Mouse (Mus musculus): Measurements from ENCODE around the gene Gm10842.
"Not testable (repeated sequence)": the region's sequence is repeated elsewhere in the genome, so short reads cannot be mapped to it uniquely, and the experiment has no call there.

The Gm10842 gene

GRCm38 (mm10) chr11:105146593-105146992 is at the start of gene Gm10842:
TSS of gene Gm10842 (plus strand) at chr11:105146893.
- no peak for DNase-seq (ENCODE audit: low read depth in 1 of 2, low spot score in 2 of 2)

GRCm38 (mm10) chr11:105112448-105112847 is 34.2 kb upstream of the Gm10842 start:
- DNase-seq (ENCODE audit: low read depth in 1 of 2, low spot score in 2 of 2), result not testable (repeated sequence)

GRCm38 (mm10) chr11:105117814-105118213 is 28.9 kb upstream of the Gm10842 start:
- DNase-seq (ENCODE audit: low read depth in 1 of 2, low spot score in 2 of 2), result no peak

- no peak for DNase-seq (ENCODE audit: low read depth in 1 of 2, low spot score in 2 of 2)
Observed at GRCm38 (mm10) chr11:105120551-105121061, 26.1 kb upstream of the Gm10842 start.

GRCm38 (mm10) chr11:105121792-105122191 is 24.9 kb upstream of the Gm10842 start:
- DNase-seq (ENCODE audit: low read depth in 1 of 2, low spot score in 2 of 2), result not testable (repeated sequence)

- no peak for DNase-seq (ENCODE audit: low read depth in 1 of 2, low spot score in 2 of 2)
Observed at GRCm38 (mm10) chr11:105123986-105124385, 22.7 kb upstream of the Gm10842 start.

- DNase-seq (ENCODE audit: low read depth in 1 of 2, low spot score in 2 of 2), result peak; percentile 28 to 59
Observed at GRCm38 (mm10) chr11:105125735-105126519, 20.8 kb upstream of the Gm10842 start, which contains the start of gene Mettl2. TSS of gene Mettl2 (plus strand) at chr11:105126425.

- DNase-seq (ENCODE audit: low read depth in 1 of 2, low spot score in 2 of 2), result no peak
Observed at GRCm38 (mm10) chr11:105126520-105127029, 20.1 kb upstream of the Gm10842 start.

- DNase-seq (ENCODE audit: low read depth in 1 of 2, low spot score in 2 of 2), result no peak
Observed at GRCm38 (mm10) chr11:105135692-105136091, 11.0 kb upstream of the Gm10842 start.

GRCm38 (mm10) chr11:105137255-105137654 is 9.4 kb upstream of the Gm10842 start:
- not testable (repeated sequence) for DNase-seq (ENCODE audit: low read depth in 1 of 2, low spot score in 2 of 2)

- not testable (repeated sequence) for DNase-seq (ENCODE audit: low read depth in 1 of 2, low spot score in 2 of 2)
Observed at GRCm38 (mm10) chr11:105140512-105140911, 6.2 kb upstream of the Gm10842 start.

- DNase-seq (ENCODE audit: low read depth in 1 of 2, low spot score in 2 of 2), result no peak
Observed at GRCm38 (mm10) chr11:105141115-105141514, 5.6 kb upstream of the Gm10842 start.

GRCm38 (mm10) chr11:105143564-105143963 is 3.1 kb upstream of the Gm10842 start:
- no peak for DNase-seq (ENCODE audit: low read depth in 1 of 2, low spot score in 2 of 2)

GRCm38 (mm10) chr11:105144084-105144483 is 2.6 kb upstream of the Gm10842 start:
- no peak for DNase-seq (ENCODE audit: low read depth in 1 of 2, low spot score in 2 of 2)

GRCm38 (mm10) chr11:105144508-105145210 is 2.0 kb upstream of the Gm10842 start:
- DNase-seq (ENCODE audit: low read depth in 1 of 2, low spot score in 2 of 2), result no peak

- DNase-seq (ENCODE audit: low read depth in 1 of 2, low spot score in 2 of 2), result no peak
Observed at GRCm38 (mm10) chr11:105145211-105145610, 1.5 kb upstream of the Gm10842 start.

- DNase-seq (ENCODE audit: low read depth in 1 of 2, low spot score in 2 of 2), result no peak
Observed at GRCm38 (mm10) chr11:105149353-105149752, 2.7 kb downstream of the Gm10842 start.

- DNase-seq (ENCODE audit: low read depth in 1 of 2, low spot score in 2 of 2), result no peak
Observed at GRCm38 (mm10) chr11:105149766-105150165, 3.1 kb downstream of the Gm10842 start.

GRCm38 (mm10) chr11:105150691-105151090 is 4.0 kb downstream of the Gm10842 start:
- DNase-seq (ENCODE audit: low read depth in 1 of 2, low spot score in 2 of 2), result no peak

GRCm38 (mm10) chr11:105151226-105152016 is 4.7 kb downstream of the Gm10842 start:
- DNase-seq (ENCODE audit: low read depth in 1 of 2, low spot score in 2 of 2), result no peak

- no peak for DNase-seq (ENCODE audit: low read depth in 1 of 2, low spot score in 2 of 2)
Observed at GRCm38 (mm10) chr11:105152017-105152300, 5.3 kb downstream of the Gm10842 start.
